Mouse (Mus musculus) kidney, embryonic 16.5 days (tissue): ENCODE data around the gene Scrt2. TPM values are rescaled to one million over a fixed set of nuclear protein-coding genes. Genes with fewer than 3 reads are reported as not detected.
A peak's percentile ranks its signal among the peaks of the same experiment; 100 is the strongest.

Experiments
- ATAC-seq: fragments of 200-750 bp; cut with Nextera tagmentation; 2 replicates; pipeline ENCODE4 v1.8.0; 2017; ENCODE audit warnings: moderate TSS enrichment; ENCODE audit not compliant: low FRiP score, low TSS enrichment
- H3K27ac ChIP-seq: fragments of 300-500 bp; sonication (generic); 2 replicates; pipeline ENCODE4 v1.5.1; 2014; ENCODE audit warnings: low read length
- H3K27me3 ChIP-seq: fragments of 300-500 bp; sonication (generic); 2 replicates; pipeline ENCODE4 v1.6.1; 2014; ENCODE audit warnings: low read length, control low read depth, mixed read lengths; ENCODE audit not compliant: insufficient read depth
- H3K36me3 ChIP-seq: fragments of 300-500 bp; sonication (generic); 2 replicates; pipeline ENCODE4 v1.6.1; 2014; ENCODE audit warnings: low read length, control low read depth, mixed read lengths; ENCODE audit not compliant: insufficient read depth
- H3K4me1 ChIP-seq: fragments of 300-500 bp; sonication (generic); 2 replicates; pipeline ENCODE4 v1.6.1; 2014; ENCODE audit warnings: low read length, control low read depth, mixed read lengths; ENCODE audit not compliant: insufficient read depth
- H3K4me2 ChIP-seq: fragments of 300-500 bp; sonication (generic); replicated peaks from 2 replicates; pipeline ENCODE4 v1.6.1; 2014; ENCODE audit warnings: low read depth, low read length
- H3K4me3 ChIP-seq: fragments of 300-500 bp; sonication (generic); 2 replicates; pipeline ENCODE4 v1.5.1; 2014; ENCODE audit warnings: mild to moderate bottlenecking, low read length
- H3K9ac ChIP-seq: fragments of 300-500 bp; sonication (generic); replicated peaks from 2 replicates; pipeline ENCODE4 v1.6.1; 2014; ENCODE audit warnings: low read length
- H3K9me3 ChIP-seq: fragments of 300-500 bp; sonication (generic); 2 replicates; pipeline ENCODE4 v1.6.1; 2016; ENCODE audit warnings: low read length, control low read depth
- WGBS: fragments of 180-500 bp; shearing (Covaris S2); extraction: QIAGEN DNeasy Blood & Tissue Kit; methylation state at CpG from one replicate; pipeline ENCODE4 v1.1.7; 2014; 5-methylcytosine and 5-hydroxymethylcytosine counted together
- polyA plus RNA-seq: library from polyadenylated mRNA; unstranded; fragments of >200 nt; fragmentation: Nextera tagmentation; extraction: Ambion mirVana; gene quantifications from 2 replicates; pipeline ENCODE4 v1.2.1, GENCODE M21; 2015

Scrt2 gene
- polyA plus RNA-seq, 1 experiment from 2014 or later: not detected

DNA sequence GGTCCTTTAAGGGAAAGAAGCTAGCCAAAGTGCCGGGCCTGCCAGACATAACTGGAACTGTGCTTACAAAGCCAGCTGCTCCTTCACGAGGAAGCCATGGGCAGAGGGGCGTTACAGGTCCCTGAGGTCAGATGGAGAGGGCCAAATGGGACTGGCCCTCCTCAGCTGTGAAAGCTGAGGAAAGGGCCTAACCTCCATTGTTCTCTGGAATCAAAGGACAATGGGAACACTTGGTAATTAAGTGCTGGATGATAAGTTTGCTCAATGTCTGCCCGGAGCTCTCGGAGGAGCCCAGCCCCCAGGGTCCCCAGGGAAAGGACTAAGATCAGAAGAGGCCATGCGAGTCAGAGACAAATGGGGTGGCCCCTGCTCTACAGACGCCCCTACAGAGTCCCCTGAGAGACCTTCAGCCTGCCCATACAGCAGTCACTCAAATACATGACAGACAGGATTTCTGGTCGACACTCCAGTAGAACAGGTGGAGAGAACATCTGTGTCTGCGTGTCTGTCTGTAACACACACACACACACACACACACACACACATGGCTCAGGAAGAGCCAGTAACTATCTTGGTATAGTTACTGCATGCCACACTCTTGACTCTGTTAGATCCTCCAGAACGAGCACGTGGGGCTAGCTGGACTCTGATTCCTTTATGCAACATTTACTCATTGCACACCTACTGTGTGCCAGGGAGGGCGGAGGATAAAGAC, 10.2 kb downstream of the Scrt2 start:
- H3K9me3 ChIP-seq: no peaks in the 10 kb centered on the region
- no peaks in the 10 kb centered on the region for H3K36me3 ChIP-seq
- H3K27me3 ChIP-seq: peaks cover 61% of the 10 kb centered on the region
- no peak overlapping the region for H3K9ac ChIP-seq
- no peak overlapping the region for H3K4me2 ChIP-seq
- no peak for ATAC-seq
- peaks cover 15% of the 10 kb centered on the region for H3K4me1 ChIP-seq
- H3K4me3 ChIP-seq: no peak overlapping the region
- WGBS: 29% methylated on average over 12 of the region's 12 CpGs
- H3K27ac ChIP-seq: no peak overlapping the region

DNA sequence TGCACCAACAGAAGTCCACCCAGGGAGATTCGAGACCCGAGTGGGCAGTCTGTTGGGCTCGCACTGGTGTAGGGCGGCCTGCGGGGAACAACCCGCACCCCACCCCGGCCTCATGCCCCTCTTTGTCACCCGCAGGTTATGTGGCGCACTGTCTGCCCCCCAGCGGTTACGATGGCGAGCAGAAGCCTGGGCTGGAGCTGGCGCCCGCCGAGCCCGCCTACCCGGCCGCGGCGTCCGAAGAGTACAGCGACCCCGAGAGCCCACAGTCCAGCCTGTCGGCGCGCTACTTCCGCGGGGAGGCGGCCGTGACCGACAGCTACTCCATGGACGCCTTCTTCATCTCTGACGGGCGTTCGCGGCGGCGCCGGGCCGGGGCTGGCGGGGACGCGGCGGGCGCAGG, 11.6 kb downstream of the Scrt2 start:
- WGBS: 3% methylated on average over 42 of the region's 45 CpGs
- peak overlapping the region; percentile 41 for H3K4me3 ChIP-seq

DNA sequence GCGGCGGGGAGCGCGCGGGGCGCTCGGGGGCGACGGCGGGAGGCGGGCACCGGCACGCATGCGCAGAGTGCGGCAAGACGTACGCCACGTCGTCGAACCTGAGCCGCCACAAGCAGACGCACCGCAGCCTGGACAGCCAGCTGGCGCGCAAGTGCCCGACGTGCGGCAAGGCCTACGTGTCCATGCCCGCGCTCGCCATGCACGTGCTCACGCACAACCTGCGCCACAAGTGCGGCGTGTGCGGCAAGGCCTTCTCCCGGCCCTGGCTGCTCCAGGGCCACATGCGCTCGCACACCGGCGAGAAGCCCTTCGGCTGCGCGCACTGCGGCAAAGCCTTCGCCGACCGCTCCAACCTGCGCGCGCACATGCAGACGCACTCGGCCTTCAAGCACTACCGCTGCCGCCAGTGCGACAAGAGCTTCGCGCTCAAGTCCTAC, 12.0 kb downstream of the Scrt2 start:
- H3K4me3 ChIP-seq: peak overlapping the region; percentile 41
- ATAC-seq: no peak; the same call in 1 of the 2 replicates
- no peaks in the 10 kb centered on the region for H3K36me3 ChIP-seq
- no peak overlapping the region for H3K27ac ChIP-seq
- under 1% methylated on average over 49 of the region's 60 CpGs for WGBS
- peaks cover 15% of the 10 kb centered on the region for H3K4me1 ChIP-seq
- no peaks in the 10 kb centered on the region for H3K9me3 ChIP-seq
- H3K9ac ChIP-seq: no peak overlapping the region; the same call in 1 of the 2 replicates
- peaks cover 68% of the 10 kb centered on the region for H3K27me3 ChIP-seq
- H3K4me2 ChIP-seq: peak overlapping the region; percentile 58

More for the DNA sequence above, 11.6 kb downstream of the Scrt2 start:
- peak overlapping the region; percentile 58 for H3K4me2 ChIP-seq
- H3K36me3 ChIP-seq: no peaks in the 10 kb centered on the region
- H3K27ac ChIP-seq: no peak overlapping the region
- H3K4me1 ChIP-seq: peaks cover 15% of the 10 kb centered on the region
- H3K27me3 ChIP-seq: peaks cover 68% of the 10 kb centered on the region
- no peak overlapping the region for H3K9ac ChIP-seq
- H3K9me3 ChIP-seq: no peaks in the 10 kb centered on the region
- ATAC-seq: no peak

DNA sequence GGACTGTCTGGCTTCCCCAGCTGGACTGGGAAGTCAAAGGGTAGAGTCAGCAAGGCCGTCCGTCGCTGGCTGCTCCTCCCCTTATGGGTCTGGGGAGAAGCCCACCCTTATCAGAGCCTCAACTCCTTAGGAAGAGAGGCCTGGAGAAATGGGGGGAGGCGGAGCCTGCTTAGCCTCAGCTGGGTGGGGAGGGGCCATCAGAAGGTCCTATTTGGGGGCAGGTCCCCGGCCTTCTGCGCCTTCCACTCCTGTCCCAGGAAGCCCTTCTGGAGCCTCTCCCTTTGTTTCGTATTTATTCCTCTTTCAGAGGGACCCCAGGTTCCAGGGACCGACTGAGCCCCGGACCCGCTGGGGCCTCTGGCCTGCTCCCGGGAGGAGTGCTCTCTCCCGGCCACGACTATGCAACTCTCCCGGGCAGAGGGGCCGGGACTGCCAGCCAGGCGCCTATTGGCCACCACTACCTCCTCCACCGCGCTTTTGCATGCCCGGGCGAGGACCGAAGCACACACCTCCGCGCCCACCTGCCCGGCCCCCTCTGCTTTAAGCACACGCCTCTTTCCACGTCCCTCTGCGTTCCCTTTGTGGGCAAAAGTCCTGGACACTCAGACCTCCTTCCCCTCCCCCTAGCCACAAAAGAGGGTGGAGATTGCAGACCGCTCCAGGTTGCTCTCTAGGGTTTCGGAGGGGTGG, 13.7 kb downstream of the Scrt2 start:
- Histone ChIP-seq H3K9me3 (no peaks in the 10 kb centered on the region), H3K4me3 (peak overlapping the region; percentile 20), H3K27ac (no peak overlapping the region), H3K4me2 (peak overlapping the region; percentile 50), H3K27me3 (peaks cover 68% of the 10 kb centered on the region), H3K36me3 (no peaks in the 10 kb centered on the region), H3K4me1 (peaks cover 15% of the 10 kb centered on the region), H3K9ac (no peak overlapping the region; the same call in 1 of the 2 replicates)
- ATAC-seq: peak; percentile 44; the same call in 1 of the 2 replicates
- WGBS: 5% methylated on average over 29 of the region's 29 CpGs

DNA sequence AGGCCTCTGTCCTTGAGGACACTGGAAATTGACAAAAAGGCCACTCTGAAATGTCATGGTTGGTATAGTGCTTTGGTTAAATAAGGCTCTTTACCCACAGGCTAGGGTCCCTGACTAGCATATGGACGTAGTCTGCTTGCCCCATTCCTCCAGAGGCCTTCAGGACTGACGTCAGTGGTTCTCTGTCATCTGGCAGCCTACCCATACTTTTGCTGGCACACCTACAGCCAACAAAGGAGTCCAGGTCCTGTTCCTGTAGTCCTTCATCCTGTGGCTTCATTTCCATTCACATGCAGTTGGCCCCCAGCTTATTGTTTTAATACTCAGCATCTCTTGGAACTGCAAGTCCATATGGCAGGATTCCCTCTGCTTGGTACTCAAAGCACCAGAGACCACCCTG, 15.6 kb downstream of the Scrt2 start:
- Histone ChIP-seq H3K9ac (no peak overlapping the region), H3K27me3 (peaks cover 57% of the 10 kb centered on the region), H3K4me1 (peaks cover 15% of the 10 kb centered on the region), H3K9me3 (no peaks in the 10 kb centered on the region), H3K4me3 (no peak overlapping the region), H3K4me2 (no peak overlapping the region), H3K27ac (no peak overlapping the region), H3K36me3 (no peaks in the 10 kb centered on the region)
- 83% methylated on average over 2 of the region's 2 CpGs for WGBS
- no peak for ATAC-seq

DNA sequence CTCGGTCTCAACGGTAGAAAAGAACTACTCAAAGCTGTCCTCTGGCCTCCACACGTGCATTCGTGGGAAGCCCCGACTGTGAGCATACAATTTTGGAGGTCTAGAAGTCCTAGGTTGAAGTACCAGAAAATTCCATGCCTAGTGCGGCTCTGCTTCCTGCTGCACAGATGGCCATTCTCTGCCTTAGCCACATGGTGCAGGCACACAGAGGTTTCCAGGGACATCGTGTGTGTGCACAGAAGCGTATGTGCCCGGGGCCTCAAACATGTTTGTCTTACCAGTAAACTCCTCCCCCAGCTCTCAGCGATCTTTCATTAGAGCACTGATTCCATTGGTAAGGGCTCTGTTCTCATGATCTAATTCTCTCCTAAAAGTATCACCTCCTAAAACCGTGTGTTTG, 16.6 kb downstream of the Scrt2 start:
- no peak overlapping the region for H3K4me3 ChIP-seq
- 69% methylated on average over 11 of the region's 11 CpGs for whole genome bisulfite sequencing
- H3K27me3 ChIP-seq: peaks cover 49% of the 10 kb centered on the region
- no peak overlapping the region for H3K9ac ChIP-seq
- H3K4me2 ChIP-seq: no peak overlapping the region
- H3K36me3 ChIP-seq: no peaks in the 10 kb centered on the region
- no peaks in the 10 kb centered on the region for H3K9me3 ChIP-seq
- H3K4me1 ChIP-seq: peaks cover 15% of the 10 kb centered on the region
- ATAC-seq: no peak
- no peak overlapping the region for H3K27ac ChIP-seq

DNA sequence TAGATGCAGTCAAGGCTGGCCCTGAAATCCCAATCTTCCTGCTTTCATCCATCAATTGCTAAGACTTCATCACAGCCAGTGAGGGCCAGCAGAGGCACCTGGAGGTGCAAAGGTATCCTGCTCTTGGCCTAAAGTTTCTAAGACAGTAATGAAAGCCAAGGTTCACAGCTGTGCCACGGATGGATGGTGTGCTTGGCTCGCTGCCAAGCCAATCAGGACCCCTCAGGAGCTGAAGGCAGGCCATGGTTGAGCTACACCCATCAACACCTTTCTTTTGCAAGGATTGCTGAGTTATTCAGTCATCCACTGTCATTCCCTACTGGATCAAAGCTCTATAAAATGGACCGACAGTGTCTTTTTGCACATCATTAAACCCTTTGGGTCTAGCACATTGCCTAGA, 18.2 kb downstream of the Scrt2 start:
- H3K9me3 ChIP-seq: no peaks in the 10 kb centered on the region
- no peak overlapping the region for H3K4me2 ChIP-seq
- no peak overlapping the region for H3K9ac ChIP-seq
- 40% methylated on average over 3 of the region's 3 CpGs for WGBS
- no peaks in the 10 kb centered on the region for H3K36me3 ChIP-seq
- H3K4me3 ChIP-seq: no peak overlapping the region
- no peak overlapping the region for H3K27ac ChIP-seq
- no peak for ATAC-seq
- peaks cover 8% of the 10 kb centered on the region for H3K4me1 ChIP-seq
- peaks cover 32% of the 10 kb centered on the region for H3K27me3 ChIP-seq

DNA sequence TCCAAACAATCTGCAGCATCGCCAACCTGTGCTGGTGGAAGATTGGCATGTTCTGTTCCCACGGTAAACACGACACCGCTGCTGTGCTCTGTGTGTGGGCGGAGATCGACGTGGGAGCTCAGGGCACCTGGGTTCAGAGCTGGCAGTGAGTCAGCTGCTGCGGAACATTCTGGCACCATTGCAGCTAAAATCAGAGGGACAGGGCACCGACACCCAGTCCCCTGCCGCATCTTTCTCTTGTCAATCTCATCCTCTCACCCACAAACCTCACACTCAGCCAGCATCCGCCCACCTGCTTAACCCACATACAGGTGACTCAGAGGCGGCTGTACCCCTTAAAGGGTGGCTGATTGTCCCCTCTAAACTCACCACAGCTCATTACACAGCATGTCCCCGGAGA, 20.4 kb downstream of the Scrt2 start:
- Histone ChIP-seq H3K4me1 (peaks cover 11% of the 10 kb centered on the region), H3K27me3 (peaks cover 10% of the 10 kb centered on the region; the same call in 1 of the 2 replicates), H3K36me3 (no peaks in the 10 kb centered on the region), H3K27ac (no peak overlapping the region), H3K4me2 (no peak overlapping the region), H3K9ac (no peak overlapping the region), H3K4me3 (no peak overlapping the region), H3K9me3 (no peaks in the 10 kb centered on the region)
- ATAC-seq: no peak
- WGBS: 59% methylated on average over 13 of the region's 13 CpGs

DNA sequence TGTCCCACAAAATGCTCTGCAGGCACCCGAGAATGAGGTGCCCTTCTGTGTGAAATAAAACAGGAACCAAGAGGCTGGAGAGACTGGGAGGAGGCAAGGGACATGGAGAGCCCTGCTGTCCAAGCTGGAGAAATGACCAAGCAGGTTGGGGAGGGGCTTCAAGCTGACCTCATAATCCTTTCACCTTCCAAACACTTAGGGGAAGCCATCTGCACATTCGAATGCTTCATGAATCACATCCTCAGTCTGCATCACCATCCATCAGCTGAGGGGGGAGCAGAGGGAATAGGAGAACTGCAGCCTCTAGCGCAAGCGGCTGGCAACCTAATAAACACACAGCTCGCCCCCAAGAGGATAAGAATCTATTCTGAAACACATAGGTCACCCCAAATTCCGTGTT, 21.0 kb downstream of the Scrt2 start:
- Histone ChIP-seq H3K4me2 (no peak overlapping the region), H3K9ac (no peak overlapping the region), H3K36me3 (no peaks in the 10 kb centered on the region), H3K9me3 (no peaks in the 10 kb centered on the region), H3K27me3 (peaks cover 6% of the 10 kb centered on the region; the same call in 1 of the 2 replicates), H3K4me3 (no peak overlapping the region), H3K4me1 (peaks cover 11% of the 10 kb centered on the region), H3K27ac (no peak overlapping the region)
- WGBS: 58% methylated on average over 6 of the region's 6 CpGs
- no peak for ATAC-seq
